Mouse (Mus musculus): Measurements from ENCODE around the gene Ifnk. TPM values are rescaled to one million over a fixed set of nuclear protein-coding genes. Genes with fewer than 3 reads are reported as not detected.

Ifnk gene
- total RNA-seq (2021): not detected

DNA sequence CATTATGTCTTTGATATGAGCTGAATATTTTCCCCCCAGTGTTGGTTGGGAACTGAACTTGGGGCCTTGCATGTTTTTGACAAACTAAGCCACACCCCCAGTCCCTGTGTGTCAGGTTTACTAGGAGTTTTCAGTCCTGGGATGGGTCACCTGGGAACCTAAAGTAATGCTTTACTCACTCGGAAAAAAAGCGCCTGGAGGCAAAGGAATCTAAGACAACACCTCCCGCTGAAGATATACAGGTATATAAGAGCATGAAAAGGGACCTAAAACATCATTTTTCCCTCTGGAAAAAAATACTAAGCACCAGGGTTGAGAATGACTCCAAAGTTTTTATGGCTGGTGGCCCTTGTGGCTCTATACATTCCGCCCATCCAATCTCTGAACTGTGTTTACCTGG lies at the start of gene Ifnk:
TSS of gene Ifnk (plus strand) at position 301 of the 400 bp plus-strand sequence.
- no peak for DNase-seq

DNA sequence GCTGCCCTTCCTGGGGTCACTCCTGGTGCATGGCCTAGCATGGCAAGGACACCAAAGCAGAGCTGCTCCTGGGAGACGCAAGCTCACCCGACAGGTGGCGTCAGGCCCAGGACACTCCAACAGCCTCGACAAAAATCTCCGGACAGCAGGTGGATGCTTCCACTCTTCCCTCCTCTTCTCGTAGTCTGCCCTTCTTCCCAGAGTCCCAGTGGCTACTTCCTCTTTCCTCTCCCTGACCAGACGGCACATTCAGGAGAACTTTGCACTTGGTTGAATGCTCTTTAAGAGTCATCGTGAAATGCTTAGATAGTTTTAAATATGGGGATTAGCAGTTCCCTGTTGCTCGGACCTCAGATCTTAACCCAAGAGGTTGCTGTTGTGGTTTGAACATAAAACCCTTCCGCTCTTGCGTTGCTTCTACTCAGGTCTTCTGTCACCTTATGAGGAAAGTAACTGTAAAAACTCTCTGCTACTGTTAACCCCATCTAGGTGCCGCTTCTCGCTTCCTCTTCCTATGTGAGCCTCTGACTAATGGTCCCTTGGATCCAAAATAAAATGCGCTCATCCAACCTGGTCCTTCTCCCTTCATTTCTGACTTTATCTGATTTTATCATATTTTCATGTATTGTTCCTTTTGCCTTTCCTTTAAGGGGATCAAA lies 46.6 kb upstream of the Ifnk start:
- no peak for DNase-seq

DNA sequence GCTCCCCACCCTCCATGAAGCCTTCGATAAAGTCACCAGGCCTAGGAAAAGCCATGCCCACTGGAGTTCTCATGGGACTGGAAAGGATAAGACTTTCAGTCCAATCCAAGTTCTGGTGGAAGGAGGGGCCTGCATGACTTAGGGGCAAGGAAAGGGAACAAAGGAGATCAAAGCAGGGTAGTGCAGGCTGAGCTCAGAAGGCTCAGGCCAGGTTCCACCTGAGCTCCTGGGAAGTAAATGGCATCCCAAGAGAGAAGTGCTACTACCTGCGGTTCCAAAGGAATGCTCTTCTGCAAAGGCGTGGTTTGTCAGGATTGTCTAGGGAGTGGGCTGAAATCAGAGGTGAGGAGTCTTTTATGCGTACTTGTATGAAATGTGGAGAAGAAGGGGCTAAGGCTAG lies 39.4 kb upstream of the Ifnk start:
- DNase-seq: no peak

DNA sequence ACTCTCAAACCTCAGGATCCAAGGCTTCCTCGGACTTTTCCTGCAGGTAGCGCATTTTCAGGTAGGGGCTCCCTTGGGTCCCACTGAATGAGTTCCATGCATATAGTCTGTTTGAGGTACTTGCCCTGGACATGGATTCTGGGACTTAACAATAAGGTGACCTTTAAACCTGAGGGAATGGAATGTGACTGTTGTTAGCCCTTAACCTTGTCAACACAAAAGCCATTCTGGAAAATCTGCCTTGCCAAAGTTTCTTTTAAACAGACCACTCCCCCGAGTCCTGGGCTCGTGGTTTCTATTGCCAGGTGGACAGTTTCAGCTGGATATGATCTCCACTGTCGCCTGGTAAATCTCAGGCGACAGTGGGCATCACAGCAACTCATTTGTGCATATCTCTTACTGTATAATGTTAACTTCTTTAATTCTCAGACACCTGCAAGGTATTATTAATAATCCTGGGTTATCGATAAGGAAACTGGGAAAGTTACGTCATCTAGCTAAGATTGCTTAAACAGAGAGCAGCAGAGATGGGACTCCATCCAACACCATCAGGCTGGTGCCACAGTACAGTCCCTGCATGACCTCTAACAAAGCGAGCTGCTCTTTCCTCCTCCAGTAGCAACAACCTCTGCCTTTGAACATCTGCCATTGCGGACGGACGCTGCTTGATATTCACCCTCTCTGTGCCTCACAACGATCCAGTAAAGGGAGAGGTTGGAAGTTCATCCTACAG lies 38.2 kb upstream of the Ifnk start:
- no peak for DNase-seq

DNA sequence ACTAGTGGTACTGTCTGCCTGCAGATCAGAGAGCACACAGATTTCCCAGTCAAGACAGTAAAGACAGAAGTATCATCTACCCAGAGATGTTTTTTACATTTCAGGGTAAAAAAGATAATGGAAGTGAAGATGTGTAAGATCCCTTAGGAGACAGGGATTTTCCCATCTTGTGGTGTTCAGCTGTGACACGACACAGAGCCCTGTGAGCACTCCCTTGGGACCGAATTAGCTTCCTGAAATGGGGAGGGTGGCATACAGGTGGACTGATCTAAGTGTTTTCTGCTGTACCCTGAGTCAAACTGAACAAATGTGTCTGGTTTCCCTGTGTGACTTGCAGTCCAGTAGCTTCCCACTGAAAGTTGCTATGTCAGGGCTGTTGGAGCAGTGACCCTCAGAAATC lies 36.9 kb upstream of the Ifnk start:
- no peak for DNase-seq

DNA sequence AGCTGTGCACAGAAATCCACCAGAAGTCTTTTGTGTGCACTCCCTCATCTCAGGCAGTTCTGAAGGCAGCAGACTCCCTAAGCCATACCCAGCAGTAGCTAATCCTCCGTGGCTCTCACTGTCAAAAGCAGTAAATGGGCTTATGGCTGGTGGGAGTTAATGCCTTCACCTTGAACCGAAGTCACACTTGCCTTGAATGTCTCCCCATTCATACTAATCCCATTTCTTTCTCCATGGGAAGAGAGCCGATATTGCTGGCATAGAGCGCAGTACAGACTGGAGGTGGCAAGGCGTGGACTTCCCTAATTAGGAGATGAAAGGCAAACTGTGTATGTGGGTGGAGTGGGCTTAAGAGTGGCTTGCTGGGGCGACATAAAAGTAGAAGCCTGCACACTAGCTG lies 35.9 kb upstream of the Ifnk start:
- DNase-seq: no peak

DNA sequence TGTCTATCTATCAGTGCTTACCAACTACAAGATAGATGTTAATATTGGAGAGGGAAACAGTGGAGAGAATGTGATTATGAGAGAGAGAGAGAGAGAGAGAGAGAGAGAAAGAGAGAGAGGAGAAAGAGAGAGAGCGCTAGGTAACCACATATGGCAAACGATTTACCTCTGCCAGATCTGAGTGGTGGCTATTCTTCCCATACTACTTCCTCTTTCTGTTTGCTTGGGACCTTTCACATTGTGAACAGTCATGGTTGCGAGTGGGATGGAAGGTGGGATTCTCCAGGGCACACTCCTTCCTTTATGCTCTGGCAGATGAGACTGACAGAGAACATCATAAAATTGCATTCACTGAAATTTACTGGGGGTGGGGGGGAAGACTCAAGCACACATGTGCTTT lies 34.7 kb upstream of the Ifnk start:
- DNase-seq: no peak

DNA sequence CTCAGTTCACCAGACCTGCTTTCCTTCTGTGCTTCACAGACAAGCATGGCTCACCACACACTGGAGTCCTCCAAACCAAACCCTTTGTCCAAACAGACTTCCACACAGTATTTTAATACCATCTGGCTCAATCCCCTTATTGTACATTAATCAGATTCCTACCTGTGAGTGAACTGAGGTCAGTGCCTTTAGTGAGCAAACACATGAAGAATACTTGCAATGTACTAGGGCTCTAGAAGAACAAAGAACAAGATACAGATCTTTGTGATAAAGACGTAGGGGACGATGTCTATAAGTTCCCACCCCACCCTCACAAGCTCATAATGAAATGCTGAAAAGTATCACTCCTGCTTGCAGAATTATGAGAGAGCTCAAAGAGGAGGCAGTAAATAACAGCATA lies 33.0 kb upstream of the Ifnk start:
- no peak for DNase-seq

DNA sequence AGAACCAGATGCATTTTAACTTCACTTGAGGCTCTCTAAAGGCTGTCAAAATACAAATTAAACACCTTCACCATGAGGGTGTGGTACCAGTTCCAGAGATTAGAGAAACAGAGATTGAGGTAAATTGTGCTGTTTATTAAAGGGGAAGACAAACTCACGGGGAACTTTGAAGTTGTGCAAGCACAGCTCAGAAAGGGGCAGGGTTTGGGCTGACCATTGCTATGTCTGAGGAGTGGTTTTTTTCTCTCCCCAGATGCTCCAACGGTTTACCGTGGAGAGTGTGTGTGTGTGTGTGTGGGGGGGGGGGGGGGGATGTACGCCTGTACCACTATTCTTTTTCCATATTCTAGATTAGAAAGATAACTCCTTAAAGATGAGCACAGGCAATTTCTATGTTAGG lies 31.7 kb upstream of the Ifnk start:
- DNase-seq: no peak

DNA sequence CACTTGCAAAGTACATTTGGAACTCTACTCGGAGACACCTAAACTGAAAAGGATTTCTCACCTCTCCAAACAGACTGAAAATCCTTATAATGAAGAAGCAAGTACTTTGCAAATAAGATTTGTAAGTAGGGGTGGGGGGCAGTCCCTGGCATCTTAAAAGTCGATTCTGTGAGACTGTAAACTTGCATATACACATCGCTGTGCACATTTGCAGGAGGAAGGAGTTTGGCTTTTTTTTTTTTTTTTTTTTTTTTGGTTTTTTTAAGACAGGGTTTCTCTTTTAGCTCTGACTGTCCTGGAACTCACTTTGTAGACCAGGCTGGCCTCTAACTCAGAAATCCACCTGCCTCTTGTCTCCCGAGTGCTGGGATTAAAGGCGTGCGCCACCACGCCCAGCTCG lies 31.3 kb upstream of the Ifnk start:
- no peak for DNase-seq

DNA sequence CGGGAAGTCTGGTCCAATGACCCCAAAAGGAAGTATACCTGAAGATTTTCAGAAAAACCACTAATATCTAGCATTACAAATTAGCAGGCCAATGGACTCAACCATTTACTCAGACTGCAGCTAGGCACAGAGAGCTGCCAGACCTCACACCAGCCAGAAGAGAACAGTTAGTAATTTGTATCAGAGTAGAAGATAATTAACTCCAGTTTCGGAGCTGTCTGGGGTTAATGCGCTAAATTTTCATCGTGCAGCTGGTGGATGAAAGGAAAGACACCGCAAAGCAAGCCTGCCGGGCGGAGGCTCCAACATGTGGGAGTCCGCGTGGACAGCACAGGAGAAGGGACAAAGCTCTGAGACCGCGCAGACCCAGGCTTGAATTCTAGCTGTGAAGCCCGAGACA lies 30.8 kb upstream of the Ifnk start:
- DNase-seq: no peak

DNA sequence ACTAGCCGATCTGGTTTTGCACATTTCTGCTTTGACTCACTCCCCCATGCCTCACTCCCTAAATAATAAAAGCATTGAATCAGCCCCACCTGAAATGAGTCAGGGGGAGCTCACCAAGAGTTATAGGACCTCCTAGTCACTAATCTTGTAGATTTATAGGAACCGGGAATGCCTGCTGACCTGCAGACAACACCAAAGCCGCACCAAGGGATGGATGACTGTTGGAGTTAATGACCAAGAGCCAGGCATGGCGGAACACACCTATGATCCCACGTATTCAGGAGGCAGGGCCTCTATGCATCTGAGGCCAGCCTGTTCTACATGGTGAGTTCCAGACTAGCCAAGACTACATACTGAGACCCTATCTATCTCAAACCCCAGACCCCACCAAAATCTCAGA lies 28.8 kb upstream of the Ifnk start:
- no peak for DNase-seq

DNA sequence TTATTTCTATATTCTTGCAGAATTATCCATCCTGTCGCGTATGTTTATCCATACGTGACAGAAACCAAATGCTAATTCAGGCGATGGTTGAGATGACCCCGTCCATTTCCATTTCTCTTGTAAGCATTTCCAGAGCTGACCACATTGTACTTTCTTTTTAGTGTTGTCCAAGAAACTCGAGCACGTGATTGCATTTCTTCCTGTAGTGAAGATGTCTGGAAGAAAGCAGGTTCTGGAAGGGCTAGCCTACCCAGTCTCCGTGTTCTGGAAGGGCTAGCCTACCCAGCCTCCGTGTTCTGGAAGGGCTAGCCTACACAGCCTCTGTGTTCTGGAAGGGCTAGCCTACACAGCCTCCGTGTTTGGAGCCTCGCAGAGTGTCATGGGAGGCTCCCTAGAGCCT lies 27.8 kb upstream of the Ifnk start:
- no peak for DNase-seq

DNA sequence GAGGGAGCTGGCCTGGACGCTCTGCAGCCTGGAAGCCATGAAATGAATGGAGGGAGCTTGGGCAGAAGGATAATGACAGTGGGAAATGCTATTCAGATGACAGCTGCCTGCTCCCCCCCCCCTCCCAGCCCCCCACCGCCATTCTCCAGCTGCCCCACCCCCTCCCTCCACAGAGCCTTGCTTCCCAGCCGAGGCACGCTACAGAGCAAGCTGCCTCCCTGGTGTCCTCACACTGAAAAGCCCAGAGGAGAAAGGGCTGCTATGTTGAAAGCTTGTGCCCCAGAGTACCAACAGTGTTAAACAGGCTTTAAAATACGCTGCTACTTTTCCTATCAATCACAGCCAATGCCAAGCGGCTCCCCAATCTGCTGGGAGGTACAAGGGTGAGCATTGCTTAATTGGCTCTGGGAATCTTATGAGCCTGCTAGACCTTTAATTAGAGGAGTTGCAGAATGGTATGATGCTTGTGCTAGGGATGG lies 26.5 kb upstream of the Ifnk start:
- DNase-seq: no peak

DNA sequence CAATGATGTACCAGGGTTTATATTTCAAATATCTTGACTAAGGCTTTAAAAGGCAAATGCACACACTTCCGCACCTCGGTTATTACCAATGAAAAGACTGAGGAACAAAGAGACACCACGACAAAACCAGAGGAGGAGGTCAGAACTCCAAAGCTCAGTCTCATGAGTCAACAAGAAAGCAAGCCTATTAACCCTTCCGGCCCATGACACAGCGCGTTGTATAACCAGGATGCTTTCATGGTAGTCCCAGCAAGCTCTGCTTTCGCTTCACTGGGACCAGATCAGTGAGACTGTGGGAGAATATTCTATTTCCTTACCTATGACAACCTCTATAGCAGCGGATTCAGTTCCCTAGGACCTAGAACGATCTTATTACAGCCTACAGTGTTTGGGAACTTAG lies 25.1 kb upstream of the Ifnk start:
- no peak for DNase-seq

DNA sequence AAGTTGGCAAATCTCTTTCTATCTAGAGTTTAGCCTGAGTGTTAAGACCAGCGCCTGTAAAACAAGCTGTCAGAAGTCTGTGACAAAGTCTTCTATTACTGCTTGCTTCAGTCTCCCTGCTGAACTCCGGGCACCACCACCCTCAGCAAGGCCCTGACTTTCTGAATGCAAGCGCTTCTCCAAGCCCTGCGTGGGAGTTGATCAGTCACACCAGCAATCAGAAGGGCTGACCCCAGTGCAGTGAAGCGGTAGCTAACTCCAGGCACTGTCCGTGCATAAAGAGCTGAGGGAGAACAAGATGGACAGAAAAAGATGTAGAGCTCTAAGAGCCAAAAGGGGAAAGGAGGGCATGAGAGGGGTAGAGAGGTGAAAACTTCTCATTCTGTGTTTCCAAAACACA lies 24.1 kb upstream of the Ifnk start:
- DNase-seq: no peak

DNA sequence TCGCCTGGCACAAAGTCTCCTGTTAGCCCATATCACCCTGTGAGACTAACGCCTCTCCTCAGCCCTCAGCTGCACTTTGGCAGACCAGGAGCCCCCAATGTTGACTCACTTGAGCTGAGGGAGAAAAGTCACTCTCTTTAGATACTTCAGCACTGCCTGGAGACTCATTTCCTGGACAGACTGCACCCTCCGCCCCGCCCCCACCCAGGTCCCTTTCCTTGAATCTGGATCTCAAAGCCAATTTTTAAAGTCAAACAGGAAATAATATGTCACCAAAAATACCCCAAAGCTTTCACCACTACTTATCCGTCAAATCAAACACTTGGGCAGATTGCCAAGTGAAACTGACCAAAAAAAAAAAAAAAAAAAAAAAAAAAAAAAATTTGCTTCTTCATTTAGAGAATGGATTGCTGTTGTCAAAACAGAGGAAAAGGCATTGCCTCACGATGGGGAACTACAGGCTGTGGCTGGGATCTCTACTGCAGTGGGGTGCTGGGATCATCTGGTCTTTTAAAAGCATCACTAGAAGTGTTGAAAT lies 21.4 kb upstream of the Ifnk start:
- no peak for DNase-seq

DNA sequence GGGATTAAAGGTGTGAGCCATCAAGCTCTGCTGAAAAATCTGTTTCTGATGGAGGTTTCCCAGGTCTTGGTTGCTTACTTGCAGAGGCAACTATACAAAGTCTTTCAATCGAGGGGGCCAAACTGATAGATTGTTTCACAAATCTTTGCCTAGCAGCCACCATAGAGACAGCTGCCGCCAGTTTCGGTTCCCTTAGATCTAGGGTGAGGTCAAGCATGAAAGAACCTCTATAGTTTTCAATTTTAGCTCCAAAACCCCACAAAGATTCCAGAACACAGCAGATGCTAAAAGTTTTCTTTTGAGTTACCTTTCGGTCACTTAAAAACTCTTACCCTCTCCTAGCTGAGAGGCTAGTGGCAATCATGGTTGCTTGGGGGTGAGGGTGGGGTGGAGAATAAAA lies 20.3 kb upstream of the Ifnk start:
- DNase-seq: no peak

DNA sequence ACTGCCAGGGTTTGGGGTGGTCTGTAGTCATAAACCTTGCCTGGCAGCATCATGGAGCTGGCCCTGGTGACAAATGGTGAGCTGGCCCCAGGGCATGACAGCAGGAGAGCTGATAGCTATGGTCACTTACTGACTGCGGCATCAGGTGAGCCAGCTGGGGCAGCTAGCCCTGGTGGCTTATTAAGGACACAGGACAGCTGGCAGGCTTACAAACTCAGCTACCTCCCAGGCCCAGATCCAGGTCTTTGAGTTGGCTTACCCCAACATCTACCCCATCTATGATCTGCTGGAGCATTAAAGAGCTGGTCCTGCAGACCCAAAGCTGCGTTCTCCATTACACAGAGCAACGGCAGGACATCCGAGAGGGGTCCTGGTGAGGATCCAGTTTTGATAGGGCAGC lies 18.4 kb upstream of the Ifnk start:
- DNase-seq: no peak

DNA sequence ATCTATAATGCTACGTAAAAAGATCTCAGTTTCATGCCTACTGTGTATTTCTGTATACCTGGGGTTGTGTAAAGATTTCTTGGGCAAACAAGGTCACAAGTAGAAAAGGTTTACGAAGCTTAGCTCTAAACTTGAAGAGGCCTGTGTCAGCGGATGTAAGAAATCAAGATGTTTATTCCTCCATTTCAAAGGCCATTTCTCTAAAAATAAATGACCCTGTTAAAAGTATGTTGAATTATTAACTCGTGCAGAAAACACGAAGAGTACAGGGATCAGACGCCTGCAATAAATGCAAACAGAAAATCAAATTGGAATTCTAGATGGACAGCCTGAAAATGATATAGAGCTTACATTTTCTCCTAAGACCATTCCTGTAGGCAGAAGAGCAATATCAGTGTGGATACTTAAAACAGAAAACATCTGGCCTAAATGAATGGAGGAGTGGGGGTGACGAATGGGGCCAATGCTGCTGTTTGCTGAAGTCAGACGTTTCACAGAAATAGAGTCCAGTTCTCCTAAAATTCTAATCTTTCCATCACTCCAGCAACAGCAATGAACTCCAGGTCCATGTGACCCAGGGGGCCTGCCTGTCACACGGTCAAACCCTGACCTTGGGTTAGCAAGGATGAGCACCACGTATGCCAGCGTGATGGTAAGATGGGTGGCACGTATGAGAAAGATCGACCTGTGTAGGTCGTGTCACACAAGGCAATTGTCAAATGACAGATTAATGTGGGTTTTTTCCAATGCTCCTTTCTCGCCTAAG lies 16.8 kb upstream of the Ifnk start:
- no peak for DNase-seq

DNA sequence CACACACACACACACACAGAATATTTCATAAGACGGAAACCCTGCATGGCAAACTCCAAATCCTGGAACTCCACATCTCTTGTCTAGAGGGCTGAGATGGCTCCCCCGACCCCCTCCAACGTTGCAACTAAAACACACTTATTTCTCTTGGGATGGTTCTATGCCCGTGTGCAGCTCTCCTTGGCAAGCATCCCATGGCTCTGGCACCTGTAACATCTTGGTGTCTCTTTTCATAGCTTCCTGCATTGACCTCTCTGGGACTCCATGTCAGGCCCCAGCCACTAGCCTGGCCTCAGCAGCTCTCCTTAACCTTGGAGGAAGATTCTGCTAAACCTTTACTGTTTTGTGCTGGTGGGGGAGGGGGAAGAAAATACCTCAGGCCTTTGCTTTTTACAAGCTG lies 16.1 kb upstream of the Ifnk start:
- no peak for DNase-seq

DNA sequence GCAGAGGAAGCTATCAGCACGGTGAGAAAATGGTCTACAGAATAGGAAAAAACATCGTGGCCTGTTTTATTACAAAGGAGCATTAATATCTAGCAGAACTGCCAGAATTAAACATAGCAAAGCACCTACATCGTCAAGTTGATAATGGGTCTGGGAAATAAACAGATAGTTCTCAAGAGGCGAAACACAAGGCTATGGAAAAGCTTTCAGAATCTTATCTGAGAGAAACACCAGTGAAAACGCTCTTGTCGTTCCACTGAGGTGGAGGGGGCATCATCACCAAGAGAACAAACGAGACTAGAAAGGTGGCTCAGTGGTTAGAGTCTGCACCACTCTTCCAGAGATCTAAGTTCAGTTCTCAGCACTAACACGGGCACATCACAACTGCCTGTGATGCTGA lies 14.9 kb upstream of the Ifnk start:
- no peak for DNase-seq

DNA sequence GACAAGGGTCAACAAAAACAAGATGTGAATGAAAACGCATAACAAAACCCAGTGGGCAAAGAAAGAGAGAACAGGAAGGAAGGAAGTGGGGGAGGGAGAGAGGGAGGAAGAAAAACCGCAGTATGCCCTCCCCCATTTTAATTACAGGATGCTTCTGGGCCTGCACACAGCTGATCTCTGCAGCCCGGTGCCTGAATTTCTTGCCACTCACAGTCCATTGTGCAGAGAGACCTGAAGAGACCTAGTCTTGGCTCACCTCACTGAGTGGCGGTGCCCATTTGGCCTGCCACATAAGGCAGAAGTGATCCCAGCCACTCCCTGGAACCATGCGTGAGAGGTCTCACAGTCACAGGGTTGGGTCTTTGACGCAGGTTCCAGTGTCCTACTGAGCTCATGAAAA lies 13.8 kb upstream of the Ifnk start:
- DNase-seq: no peak

DNA sequence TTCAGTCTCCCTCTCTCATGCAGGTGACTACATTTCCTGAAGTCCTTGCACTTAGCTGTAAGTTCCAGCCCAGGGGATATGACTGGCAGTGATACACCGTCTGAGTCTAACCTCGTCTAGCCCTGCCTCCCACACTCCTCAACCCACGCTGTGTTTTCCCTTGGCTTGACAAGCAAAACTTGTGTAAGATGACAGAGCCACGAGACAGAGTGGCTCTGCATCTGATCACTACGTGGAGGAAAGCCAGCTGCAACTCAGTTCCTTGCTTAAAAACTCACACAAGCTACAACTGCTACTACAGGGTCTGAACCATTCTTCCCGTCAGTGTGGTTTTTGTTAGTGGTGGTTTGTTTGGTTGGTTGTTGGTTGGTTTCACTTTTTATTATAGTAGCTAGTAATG lies 11.5 kb upstream of the Ifnk start:
- no peak for DNase-seq

All from heart, postnatal 4 days (tissue).